Mouse (Mus musculus): ENCODE measurements around the gene Bphl. TPM values are rescaled to one million over a fixed set of nuclear protein-coding genes. Genes with fewer than 3 reads are reported as not detected.
"Not testable (repeated sequence)": the region's sequence is repeated elsewhere in the genome, so short reads cannot be mapped to it uniquely, and the experiment has no call there.

The Bphl gene
- polyA plus RNA-seq, 1 experiment, result 22.2 TPM

DNA sequence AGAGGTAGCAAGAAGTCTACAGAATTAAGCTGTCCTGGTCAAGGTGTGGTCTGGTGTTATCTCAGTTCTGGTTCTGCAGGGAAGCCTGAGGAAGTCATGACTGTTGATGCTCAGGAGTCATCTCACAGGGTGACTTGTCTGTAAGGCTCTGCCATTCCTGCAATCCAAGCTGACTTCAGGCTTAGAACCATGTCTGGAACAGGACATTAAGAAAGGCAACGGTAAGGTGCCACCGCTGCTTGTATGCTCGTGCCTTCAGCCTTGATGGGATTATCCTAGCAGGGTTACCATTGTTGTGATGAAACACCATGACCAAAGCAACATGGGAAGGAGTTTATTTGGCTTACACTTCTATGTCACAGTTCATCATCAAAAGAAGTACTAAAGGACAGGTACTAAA is 10.1 kb downstream of the Bphl start:
- no peak for DNase-seq (ENCODE audit: low read depth, low spot score)
- 95% methylated on average over 3 of the region's 3 CpGs for WGBS

GRCm38 (mm10) chr13:34050479-34050878 is 13.1 kb downstream of the Bphl start:
- no peak for DNase-seq (ENCODE audit: low read depth, low spot score)
- WGBS, result 86% methylated on average over 8 of the region's 8 CpGs

DNA sequence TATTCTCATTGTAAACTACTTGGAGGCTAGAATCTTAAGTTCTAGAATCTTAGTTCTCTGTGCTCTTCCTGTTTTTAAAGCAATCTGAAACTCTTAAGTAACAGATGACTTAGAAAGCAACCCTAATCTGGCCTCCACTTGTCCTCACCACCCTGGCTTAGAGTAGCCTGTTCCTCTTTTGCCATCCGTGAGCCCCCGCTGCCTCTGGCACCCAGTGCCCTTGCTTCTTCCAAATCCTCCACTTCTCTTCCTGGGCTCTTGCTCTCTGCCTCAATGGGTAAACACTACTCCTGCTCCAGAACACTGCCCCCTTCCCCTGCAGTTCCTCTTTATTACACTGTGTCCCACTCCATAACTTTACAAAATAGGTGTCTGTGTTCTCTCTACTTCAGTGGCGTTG is 14.3 kb downstream of the Bphl start:
- DNase-seq (ENCODE audit: low read depth, low spot score), result no peak
- WGBS, result 88% methylated on average over 3 of the region's 3 CpGs

DNA sequence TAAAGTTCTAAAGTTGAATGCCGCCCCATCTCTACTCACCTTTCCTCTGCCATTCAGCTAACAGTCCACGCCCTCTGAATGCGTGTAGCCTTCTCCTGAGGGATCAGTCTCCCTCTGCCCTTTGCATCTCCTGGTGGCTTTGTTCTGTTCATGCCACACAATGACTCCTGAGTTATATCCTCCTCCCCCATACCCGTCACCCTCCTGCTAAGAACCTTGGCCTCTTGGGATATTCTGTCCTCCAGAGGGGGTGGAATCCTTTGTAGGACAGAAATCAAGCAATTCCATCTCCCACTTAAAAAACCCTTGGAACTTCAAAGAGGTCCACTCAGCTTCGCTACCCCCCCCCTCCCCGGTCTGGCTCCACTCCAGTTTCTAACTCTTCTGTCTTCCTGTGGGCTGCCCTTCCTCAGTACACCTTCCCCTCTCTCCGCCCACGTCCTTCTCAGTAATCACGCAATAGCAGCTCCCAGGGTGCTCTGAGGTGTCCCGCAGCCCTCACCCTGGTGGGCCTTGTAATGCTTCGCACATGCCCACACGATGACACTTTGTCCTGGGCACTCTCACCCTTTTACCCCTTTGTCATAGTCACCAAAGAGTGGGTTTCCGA is 16.4 kb downstream of the Bphl start:
- no peak for DNase-seq (ENCODE audit: low read depth, low spot score)
- 83% methylated on average over 13 of the region's 13 CpGs for WGBS

GRCm38 (mm10) chr13:34054391-34054790 is 17.0 kb downstream of the Bphl start:
- DNase-seq (ENCODE audit: low read depth, low spot score), result no peak
- 57% methylated on average over 4 of the region's 4 CpGs for WGBS

- WGBS, result 35% methylated on average over 3 of the region's 3 CpGs
- no peak for DNase-seq (ENCODE audit: low read depth, low spot score)
Measured at GRCm38 (mm10) chr13:34054983-34055382, 17.6 kb downstream of the Bphl start.

DNA sequence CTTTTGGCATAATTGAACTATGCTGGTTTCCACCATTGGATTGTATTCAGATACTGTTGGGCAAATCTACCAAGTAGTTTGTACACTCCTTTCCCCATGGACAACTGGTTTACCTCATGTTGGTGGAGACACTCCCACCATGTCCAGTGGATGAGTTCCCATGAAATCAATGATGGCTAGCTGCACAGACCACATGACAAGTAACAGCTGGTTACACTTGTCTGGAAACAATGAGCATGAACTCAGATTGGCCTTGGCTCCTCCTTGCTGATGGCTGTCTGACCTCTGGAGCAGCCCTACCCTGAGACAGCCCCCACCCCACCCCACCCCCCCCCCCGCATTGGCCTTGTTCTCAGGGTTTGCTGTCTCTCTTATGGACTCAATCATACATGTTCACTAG is 19.9 kb downstream of the Bphl start:
- 90% methylated on average over 1 of the region's 1 CpGs for WGBS
- DNase-seq (ENCODE audit: low read depth, low spot score), result no peak

DNA sequence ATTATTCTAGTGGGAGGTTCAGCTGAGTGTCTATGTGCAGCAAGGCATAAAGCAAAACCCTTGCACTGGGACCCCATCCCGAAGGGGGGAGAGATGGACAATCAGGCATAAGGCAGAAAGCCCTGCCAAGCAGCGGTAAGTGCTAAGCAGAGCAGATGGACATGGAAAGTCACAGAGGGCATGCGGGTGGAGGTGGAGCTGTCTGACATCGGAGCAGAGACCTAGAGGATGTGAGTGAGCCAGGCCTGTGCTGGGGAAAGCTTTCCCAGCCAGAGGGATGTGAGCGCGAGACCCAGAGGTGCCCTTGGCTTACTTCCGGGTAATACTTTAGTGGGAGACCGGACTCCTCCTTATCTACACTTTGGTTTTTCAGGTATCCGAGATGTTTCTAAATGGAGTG is 22.7 kb downstream of the Bphl start:
- no peak for DNase-seq (ENCODE audit: low read depth, low spot score)

GRCm38 (mm10) chr13:34062466-34062865 is 25.1 kb downstream of the Bphl start:
- 44% methylated on average over 10 of the region's 10 CpGs for WGBS

More for the DNA sequence above, 22.7 kb downstream of the Bphl start:
- WGBS, result 95% methylated on average over 9 of the region's 9 CpGs

DNA sequence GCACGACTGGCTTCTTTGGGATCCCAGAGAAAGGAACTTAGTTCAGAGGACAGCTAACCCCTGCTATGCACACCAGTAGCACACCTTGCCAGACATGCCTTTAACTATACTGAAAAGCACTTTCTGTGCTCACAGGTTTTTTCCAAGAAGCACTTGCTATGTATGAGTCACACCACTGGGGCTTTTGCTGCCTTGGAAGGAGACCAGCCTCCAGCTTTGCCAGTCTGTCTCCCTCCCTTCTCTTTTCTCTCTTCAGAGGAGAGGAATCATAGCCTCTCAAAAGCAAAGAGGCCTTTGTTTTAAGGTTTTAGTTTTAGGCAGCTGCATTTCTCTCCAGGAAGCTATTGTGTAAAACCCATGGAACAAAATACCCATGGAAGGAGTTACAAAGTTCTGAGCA is 29.0 kb downstream of the Bphl start:
- no peak for DNase-seq (ENCODE audit: low read depth, low spot score)
- 58% methylated on average over 1 of the region's 1 CpGs for WGBS

More at GRCm38 (mm10) chr13:34062466-34062865, 25.1 kb downstream of the Bphl start:
- DNase-seq (ENCODE audit: low read depth, low spot score), result no peak

DNA sequence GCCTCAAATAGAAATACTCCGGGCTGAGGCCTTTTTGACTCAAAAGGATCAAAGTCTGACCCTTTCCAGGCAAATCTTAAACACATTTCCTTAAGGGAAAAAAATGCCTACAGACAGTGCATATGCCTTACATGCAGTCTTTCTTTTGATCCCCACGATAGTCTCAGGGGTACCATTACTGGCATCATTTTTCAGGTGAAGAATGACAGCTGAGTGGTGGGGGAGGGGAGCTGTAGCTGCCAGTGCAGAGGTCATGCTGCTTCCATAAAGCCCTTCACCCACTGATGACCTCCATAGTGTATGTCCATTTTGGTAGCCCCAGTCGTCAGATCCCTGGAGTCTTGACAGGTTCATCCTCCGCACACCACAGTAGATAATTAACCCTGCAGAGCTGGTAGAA is 32.9 kb downstream of the Bphl start:
- WGBS, result 74% methylated on average over 4 of the region's 4 CpGs
- no peak for DNase-seq (ENCODE audit: low read depth, low spot score)

GRCm38 (mm10) chr13:34071836-34072235 is 34.4 kb downstream of the Bphl start:
- no peak for DNase-seq (ENCODE audit: low read depth, low spot score)
- 88% methylated on average over 6 of the region's 6 CpGs for WGBS

GRCm38 (mm10) chr13:34072847-34073246 is 35.5 kb downstream of the Bphl start:
- DNase-seq (ENCODE audit: low read depth, low spot score), result no peak
- WGBS, result 85% methylated on average over 3 of the region's 3 CpGs

DNA sequence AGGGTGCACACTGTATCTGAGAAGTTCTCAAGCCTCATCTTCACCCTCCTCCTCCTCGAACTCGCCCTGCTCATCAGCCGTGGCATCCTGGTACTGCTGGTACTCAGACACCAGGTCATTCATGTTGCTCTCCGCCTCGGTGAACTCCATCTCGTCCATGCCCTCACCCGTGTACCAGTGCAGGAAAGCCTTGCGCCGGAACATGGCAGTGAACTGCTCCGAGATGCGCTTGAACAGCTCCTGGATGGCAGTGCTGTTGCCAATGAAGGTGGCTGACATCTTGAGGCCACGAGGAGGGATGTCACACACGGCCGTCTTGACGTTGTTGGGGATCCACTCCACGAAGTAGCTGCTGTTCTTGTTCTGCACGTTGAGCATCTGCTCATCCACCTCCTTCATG is 37.0 kb downstream of the Bphl start:
- 96% methylated on average over 12 of the region's 17 CpGs for WGBS
- not testable (repeated sequence) for DNase-seq (ENCODE audit: low read depth, low spot score)

GRCm38 (mm10) chr13:34075893-34076292 is 38.5 kb downstream of the Bphl start:
- not testable (repeated sequence) for DNase-seq (ENCODE audit: low read depth, low spot score)
- 69% methylated on average over 6 of the region's 6 CpGs for WGBS

- no peak for DNase-seq (ENCODE audit: low read depth, low spot score)
- WGBS, result 49% methylated on average over 20 of the region's 20 CpGs
Measured at GRCm38 (mm10) chr13:34076561-34077491, 39.4 kb downstream of the Bphl start.

DNA sequence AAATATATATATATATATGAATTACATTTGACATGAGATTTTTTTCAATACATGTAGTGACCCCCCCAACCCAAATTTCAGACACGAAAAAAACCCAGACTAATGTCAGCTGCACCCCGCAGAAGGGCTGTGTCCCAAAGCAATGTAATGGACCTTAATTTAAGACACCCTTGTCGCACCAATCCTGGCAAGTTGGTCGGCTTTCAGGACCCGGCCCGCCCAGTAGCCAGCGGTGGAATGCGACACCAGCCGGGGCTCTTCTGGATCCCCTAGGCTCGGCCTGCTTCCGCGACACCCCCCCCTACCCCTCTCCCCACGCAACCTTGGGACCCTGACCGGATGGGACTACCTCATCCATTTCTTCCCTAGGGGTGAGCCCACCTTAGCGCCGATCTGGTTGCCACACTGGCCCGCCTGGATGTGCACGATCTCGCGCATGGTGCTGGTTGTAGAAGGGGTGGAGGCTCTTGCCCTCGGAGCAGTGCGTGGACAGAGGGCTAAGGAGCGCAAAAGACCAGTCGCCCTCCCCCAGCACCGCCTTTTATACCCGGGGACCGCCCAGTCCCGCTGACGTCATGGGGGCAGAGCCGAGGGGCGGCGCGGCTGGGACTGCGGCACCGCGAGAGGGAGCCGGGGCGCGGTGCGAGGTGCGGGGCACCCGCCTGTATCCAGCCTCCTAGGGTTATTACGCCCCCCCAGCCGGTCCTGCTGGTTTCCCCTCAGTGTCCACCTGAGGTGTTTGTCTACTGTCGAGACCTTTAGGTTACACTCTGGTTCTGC is 40.3 kb downstream of the Bphl start, which contains the start of gene Tubb2a:
TSS of gene Tubb2a (minus strand) at position 516 of the 780 bp plus-strand sequence.
- peak; percentile 55 for DNase-seq (ENCODE audit: low read depth, low spot score)
- under 1% methylated on average over 45 of the region's 45 CpGs for WGBS

- no peak for DNase-seq (ENCODE audit: low read depth, low spot score)
- 40% methylated on average over 16 of the region's 16 CpGs for WGBS
Measured at GRCm38 (mm10) chr13:34078500-34079280, 41.3 kb downstream of the Bphl start.

DNA sequence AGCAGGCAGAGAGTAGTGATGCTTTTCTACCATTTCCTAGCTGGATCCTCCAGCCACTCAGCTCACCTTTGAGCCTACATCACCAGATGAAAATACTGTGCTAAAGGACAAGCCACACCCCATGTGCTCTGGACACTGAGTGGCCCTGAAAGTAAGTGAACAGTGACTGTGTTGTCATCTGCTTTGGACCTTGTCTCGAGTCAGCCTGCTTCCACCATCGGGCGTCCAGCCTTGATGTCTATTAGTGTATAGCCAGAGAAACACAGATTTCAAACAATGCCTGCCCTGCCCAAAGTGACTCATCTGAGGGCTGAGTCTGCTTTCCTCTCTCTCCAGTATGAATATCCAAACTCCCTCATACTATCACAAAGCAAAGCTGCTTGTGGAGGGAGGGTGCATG is 42.4 kb downstream of the Bphl start:
- no peak for DNase-seq (ENCODE audit: low read depth, low spot score)

More for the DNA sequence above, 42.4 kb downstream of the Bphl start:
- 24% methylated on average over 3 of the region's 3 CpGs for WGBS
